Mouse (Mus musculus) testis, adult 2 months (tissue): ENCODE results near the gene Map2k4.

ENCODE experiments used
- CTCF ChIP-seq: fragments of 200-500 bp; IDR thresholded peaks from 2 replicates; pipeline ENCODE4 v1.5.1; 2012; ENCODE audit warnings: low read depth, mild to moderate bottlenecking, inconsistent platforms, low read length, moderate library complexity; ENCODE audit not compliant: control insufficient read depth, insufficient read depth, insufficient replicate concordance
- POLR2A ChIP-seq: fragments of 200-500 bp; IDR thresholded peaks from 2 replicates; pipeline ENCODE4 v1.6.1; 2012; ENCODE audit warnings: low read depth, mild to moderate bottlenecking, inconsistent platforms, low read length, moderate library complexity; ENCODE audit not compliant: control insufficient read depth

- TF ChIP-seq POLR2A (no peak), CTCF (no peak)
Measured at GRCm38 (mm10) chr11:65739880-65740279, 48.2 kb downstream of the Map2k4 start.
